Mouse (Mus musculus) stomach, embryonic 14.5 days (tissue): Measurements from ENCODE around the gene Fam19a4. TPM values are rescaled to one million over a fixed set of nuclear protein-coding genes. Genes with fewer than 3 reads are reported as not detected.
A peak's percentile ranks its signal among the peaks of the same experiment; 100 is the strongest.

Experiments used
- ATAC-seq: fragments of 200-750 bp; cut with Nextera tagmentation; 2 replicates; pipeline ENCODE4 v1.8.0; 2017; ENCODE audit warnings: low read depth, moderate TSS enrichment; ENCODE audit not compliant: insufficient number of reproducible peaks, insufficient read depth, low FRiP score
- H3K27ac ChIP-seq: fragments of 300-500 bp; sonication (generic); 2 replicates; pipeline ENCODE4 v1.5.1; 2014; ENCODE audit warnings: mild to moderate bottlenecking, low read length, moderate library complexity, mixed read lengths
- H3K27me3 ChIP-seq: fragments of 300-500 bp; sonication (generic); 2 replicates; pipeline ENCODE4 v1.6.1; 2014; ENCODE audit warnings: low read length, control low read depth, mixed read lengths; ENCODE audit not compliant: control insufficient read depth, insufficient read depth
- H3K36me3 ChIP-seq: fragments of 300-500 bp; sonication (generic); 2 replicates; pipeline ENCODE4 v1.6.1; 2014; ENCODE audit warnings: mild to moderate bottlenecking, control low read depth, low read length, moderate library complexity, mixed read lengths; ENCODE audit not compliant: control insufficient read depth, insufficient read depth
- H3K4me1 ChIP-seq: fragments of 300-500 bp; sonication (generic); 2 replicates; pipeline ENCODE4 v1.6.1; 2014; ENCODE audit warnings: low read length, control low read depth, mixed read lengths; ENCODE audit not compliant: control insufficient read depth, insufficient read depth
- H3K4me2 ChIP-seq: fragments of 300-500 bp; sonication (generic); replicated peaks from 2 replicates; pipeline ENCODE4 v1.6.1; 2014; ENCODE audit warnings: low read depth, low read length, control low read depth
- H3K4me3 ChIP-seq: fragments of 300-500 bp; sonication (generic); 2 replicates; pipeline ENCODE4 v1.5.1; 2014; ENCODE audit warnings: low read depth, low read length, control low read depth
- H3K9ac ChIP-seq: fragments of 300-500 bp; sonication (generic); replicated peaks from 2 replicates; pipeline ENCODE4 v1.6.1; 2014; ENCODE audit warnings: low read depth, mild to moderate bottlenecking, control low read depth, low read length, moderate library complexity, mixed read lengths
- H3K9me3 ChIP-seq: fragments of 300-500 bp; sonication (generic); 2 replicates; pipeline ENCODE4 v1.6.1; 2016; ENCODE audit warnings: low read depth, low read length, control low read depth; ENCODE audit not compliant: control insufficient read depth
- WGBS: fragments of 180-500 bp; shearing (Covaris S2); extraction: QIAGEN DNeasy Blood & Tissue Kit; methylation state at CpG from one replicate; pipeline ENCODE4 v1.1.7; 2014; 5-methylcytosine and 5-hydroxymethylcytosine counted together
- polyA plus RNA-seq: library from polyadenylated mRNA; unstranded; fragments of >200 nt; fragmentation: Nextera tagmentation; extraction: Ambion mirVana; gene quantifications from 2 replicates; pipeline ENCODE4 v1.2.1, GENCODE M21; 2014

The Fam19a4 gene
- polyA plus RNA-seq, result 0.29 TPM in 1 of 2 replicates, not detected in the other

DNA sequence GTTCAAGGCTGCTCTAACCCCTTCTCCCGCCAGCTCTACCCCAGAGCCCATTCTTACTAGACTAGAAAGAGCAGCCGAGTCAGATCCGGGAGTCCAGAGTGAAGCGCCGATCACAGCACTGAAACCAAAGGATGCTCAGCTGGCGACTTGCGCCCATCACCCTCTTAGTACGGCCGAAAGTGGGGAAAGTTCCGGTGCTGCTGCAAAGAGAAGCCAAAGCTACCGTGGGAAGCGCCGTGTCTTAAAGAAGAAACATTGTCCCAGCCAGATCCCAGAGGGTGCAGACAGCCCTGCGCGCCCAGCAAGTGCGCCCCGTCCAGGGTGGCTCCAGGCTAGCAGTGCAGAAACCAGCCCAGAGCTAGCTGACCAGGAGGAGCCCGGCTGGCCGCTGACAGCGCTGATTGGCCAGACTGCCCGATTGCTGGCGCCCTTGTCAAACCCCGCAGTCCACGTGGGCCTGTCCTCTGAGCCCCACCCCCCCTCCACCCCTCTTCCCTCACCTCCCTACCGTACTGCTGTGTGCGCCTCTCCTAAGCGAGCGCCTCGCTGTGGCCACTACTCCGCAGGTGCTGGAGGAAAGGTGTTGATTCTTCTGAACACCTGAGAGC lies at the start of gene Fam19a4:
Fam19a4 (minus strand) TSS at position 340 of the 608 bp plus-strand sequence.
- no peak within 1 kb of the TSS for H3K9ac ChIP-seq

GRCm38 (mm10) chr6:97106777-97107176 lies 46.6 kb upstream of the Fam19a4 start:
- Histone ChIP-seq H3K9me3 (no peaks in the 10 kb centered on the region), H3K27ac (no peak overlapping the region), H3K27me3 (no peaks in the 10 kb centered on the region; the same call in 1 of the 2 replicates), H3K4me3 (no peak overlapping the region), H3K36me3 (no peaks in the 10 kb centered on the region), H3K4me2 (no peak overlapping the region), H3K9ac (no peak overlapping the region), H3K4me1 (no peaks in the 10 kb centered on the region)
- WGBS, result 24% methylated on average over 2 of the region's 2 CpGs
- peak; percentile 59; the same call in 1 of the 2 replicates for ATAC-seq

More for the DNA sequence above, at the start of gene Fam19a4:
- 2% methylated on average over 30 of the region's 30 CpGs for WGBS
- Histone ChIP-seq H3K4me2 (peak within 1 kb of the TSS; percentile 76), H3K36me3 (no peaks in the 10 kb centered on the region), H3K27ac (no peak within 1 kb of the TSS), H3K27me3 (peaks cover 15% of the 10 kb centered on the region), H3K4me3 (peak within 1 kb of the TSS; percentile 39), H3K9me3 (no peaks in the 10 kb centered on the region), H3K4me1 (peaks cover 7% of the 10 kb centered on the region; the same call in 1 of the 2 replicates)
- peak; percentile 92 for ATAC-seq

DNA sequence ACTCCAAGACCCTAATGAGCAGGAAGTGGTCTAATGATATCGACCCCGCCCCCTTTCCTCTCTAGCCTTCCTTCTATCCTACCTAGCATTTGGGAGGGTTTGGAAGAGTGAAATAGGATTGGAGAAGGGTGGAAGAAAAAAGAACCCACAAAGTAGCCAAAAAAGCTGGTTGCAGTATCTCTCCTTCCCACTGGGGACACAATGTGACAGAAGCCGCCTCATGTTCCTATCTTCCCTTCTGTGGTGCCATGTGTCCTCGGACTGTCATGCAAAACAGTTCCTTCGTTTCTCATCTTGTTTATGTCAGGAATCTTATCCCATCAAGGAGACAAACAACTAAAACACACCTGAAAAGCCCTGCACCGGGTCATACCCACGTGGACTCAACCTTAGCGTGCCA lies 45.9 kb upstream of the Fam19a4 start:
- no peak overlapping the region for H3K9ac ChIP-seq
- H3K4me3 ChIP-seq, result no peak overlapping the region
- H3K4me1 ChIP-seq, result no peaks in the 10 kb centered on the region

DNA sequence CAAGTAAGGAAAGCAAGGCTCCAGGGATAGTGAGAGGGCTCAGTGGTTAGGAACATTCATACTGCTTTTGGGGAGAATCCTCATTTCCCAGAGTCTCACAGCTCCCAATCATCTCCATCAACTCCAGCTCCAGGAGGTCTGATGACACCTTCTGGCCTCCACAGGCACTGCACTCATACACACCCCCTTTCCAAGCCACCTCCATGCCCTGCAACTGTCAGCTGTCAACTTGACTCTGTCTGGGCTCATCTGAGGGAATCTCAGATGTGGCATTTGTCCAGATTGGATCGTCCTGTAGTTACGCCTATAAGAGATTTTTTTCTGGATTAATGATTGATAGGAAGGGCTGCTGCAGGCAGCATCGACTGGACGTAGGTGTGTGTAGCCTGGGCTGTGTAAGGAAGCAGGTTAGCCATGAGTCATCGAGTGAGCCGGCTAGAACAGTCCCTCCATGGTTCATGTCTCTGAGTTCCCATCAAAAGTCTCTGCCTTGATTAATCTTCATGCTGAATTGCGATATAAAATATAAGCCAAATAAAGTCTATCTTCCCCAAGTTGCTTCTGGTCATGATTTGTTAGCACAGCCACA lies 44.1 kb upstream of the Fam19a4 start:
- H3K4me3 ChIP-seq, result no peak overlapping the region
- H3K27ac ChIP-seq, result no peak overlapping the region
- H3K27me3 ChIP-seq, result no peaks in the 10 kb centered on the region; the same call in 1 of the 2 replicates
- no peaks in the 10 kb centered on the region for H3K9me3 ChIP-seq
- no peak overlapping the region for H3K4me2 ChIP-seq
- no peaks in the 10 kb centered on the region for H3K36me3 ChIP-seq
- no peak overlapping the region for H3K9ac ChIP-seq
- no peaks in the 10 kb centered on the region for H3K4me1 ChIP-seq
- ATAC-seq, result no peak
- 72% methylated on average over 7 of the region's 7 CpGs for WGBS

More for the DNA sequence above, 45.9 kb upstream of the Fam19a4 start:
- WGBS, result 81% methylated on average over 8 of the region's 8 CpGs
- Histone ChIP-seq H3K27ac (no peak overlapping the region), H3K9me3 (no peaks in the 10 kb centered on the region), H3K36me3 (no peaks in the 10 kb centered on the region), H3K27me3 (no peaks in the 10 kb centered on the region; the same call in 1 of the 2 replicates), H3K4me2 (no peak overlapping the region)
- ATAC-seq, result no peak

DNA sequence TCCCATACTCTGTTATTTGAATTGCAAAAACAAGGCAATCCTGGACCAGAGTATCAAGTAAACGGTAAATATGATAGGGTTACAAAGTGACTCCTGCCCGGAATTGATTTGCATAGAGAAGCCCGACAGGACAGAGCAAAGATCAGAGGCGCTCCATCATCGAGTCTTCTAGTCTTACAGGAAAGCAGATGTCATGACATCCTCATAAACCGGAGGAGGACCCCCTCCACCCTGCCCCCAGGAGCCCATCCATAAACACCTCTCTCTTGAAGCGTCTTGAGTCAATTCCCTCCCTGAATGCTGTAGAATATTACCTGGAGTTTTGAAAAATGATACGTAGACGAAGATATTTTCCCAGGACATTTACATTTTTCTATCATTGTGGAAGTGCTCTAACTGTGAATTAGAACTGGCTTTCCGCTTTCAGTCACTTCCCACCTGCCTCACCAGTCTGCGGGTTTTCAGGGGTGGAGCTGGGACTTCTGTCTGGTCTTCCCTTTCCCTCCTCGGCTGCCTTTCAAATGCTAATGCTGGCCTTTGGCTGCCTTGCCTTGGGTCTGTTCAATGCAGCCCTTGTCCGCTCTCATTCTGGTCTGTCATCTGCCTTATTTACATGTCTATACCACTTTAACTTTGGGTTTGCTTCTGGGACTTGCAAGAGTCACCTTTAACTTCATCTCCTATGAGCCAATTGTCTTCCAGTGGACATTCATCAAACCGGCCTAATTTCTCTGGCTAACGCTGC lies 41.9 kb upstream of the Fam19a4 start:
- Histone ChIP-seq H3K27me3 (no peaks in the 10 kb centered on the region; the same call in 1 of the 2 replicates), H3K4me3 (no peak overlapping the region), H3K27ac (no peak overlapping the region), H3K9me3 (no peaks in the 10 kb centered on the region), H3K9ac (no peak overlapping the region), H3K4me2 (no peak overlapping the region), H3K4me1 (no peaks in the 10 kb centered on the region), H3K36me3 (no peaks in the 10 kb centered on the region)
- no peak for ATAC-seq
- 11% methylated on average over 15 of the region's 15 CpGs for WGBS

DNA sequence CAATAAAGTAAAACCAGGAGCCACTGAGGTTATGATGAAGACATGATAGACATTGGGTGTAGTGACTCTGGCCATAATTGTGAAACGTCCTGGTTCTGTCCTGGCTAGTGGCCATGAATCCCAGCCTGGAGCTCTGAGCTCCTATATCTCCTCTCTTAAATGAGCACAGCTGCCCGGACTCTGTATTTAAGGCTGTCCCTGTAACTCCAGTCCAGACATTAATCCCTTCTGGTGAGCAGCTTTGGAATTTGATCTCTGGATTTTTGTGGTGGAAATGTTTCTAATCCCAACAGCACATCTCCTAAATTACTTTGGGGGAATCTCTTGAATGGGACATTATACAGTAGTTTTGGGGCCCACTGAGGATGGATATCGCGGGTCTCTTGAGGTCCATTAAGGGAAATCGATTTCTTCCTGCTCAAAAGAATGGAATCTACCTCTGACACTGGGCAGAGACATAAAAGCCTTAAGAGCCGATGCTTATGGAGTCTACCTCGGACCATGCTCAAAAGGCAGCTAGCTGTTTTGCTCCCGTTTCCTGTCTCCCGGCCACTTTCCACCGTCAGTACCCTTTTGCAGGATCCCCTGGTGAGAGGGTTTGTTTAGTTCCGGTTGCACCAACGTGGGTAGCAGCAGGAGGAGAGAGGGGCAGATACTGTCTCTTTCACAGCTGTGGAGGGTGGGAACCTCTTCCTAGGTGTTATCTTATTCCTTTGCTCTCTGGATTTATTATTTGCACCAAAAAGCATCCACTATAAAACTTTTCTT lies 41.2 kb upstream of the Fam19a4 start:
- H3K4me1 ChIP-seq, result no peaks in the 10 kb centered on the region
- H3K4me3 ChIP-seq, result no peak overlapping the region
- no peak overlapping the region for H3K4me2 ChIP-seq
- WGBS, result 20% methylated on average over 12 of the region's 12 CpGs
- no peaks in the 10 kb centered on the region; the same call in 1 of the 2 replicates for H3K27me3 ChIP-seq
- no peak overlapping the region for H3K27ac ChIP-seq
- H3K36me3 ChIP-seq, result no peaks in the 10 kb centered on the region
- H3K9me3 ChIP-seq, result no peaks in the 10 kb centered on the region
- no peak for ATAC-seq
- H3K9ac ChIP-seq, result no peak overlapping the region

- Histone ChIP-seq H3K36me3 (no peaks in the 10 kb centered on the region), H3K4me1 (no peaks in the 10 kb centered on the region), H3K27me3 (no peaks in the 10 kb centered on the region), H3K4me2 (no peak overlapping the region), H3K27ac (no peak overlapping the region), H3K4me3 (no peak overlapping the region), H3K9me3 (no peaks in the 10 kb centered on the region), H3K9ac (no peak overlapping the region)
- no peak for ATAC-seq
- WGBS, result 89% methylated on average over 2 of the region's 2 CpGs
Observed at GRCm38 (mm10) chr6:97082336-97082735, 22.1 kb upstream of the Fam19a4 start.

GRCm38 (mm10) chr6:97080016-97080415 lies 19.8 kb upstream of the Fam19a4 start:
- whole genome bisulfite sequencing, result 49% methylated on average over 9 of the region's 9 CpGs
- Histone ChIP-seq H3K27ac (no peak overlapping the region), H3K4me1 (no peaks in the 10 kb centered on the region), H3K4me3 (no peak overlapping the region), H3K36me3 (no peaks in the 10 kb centered on the region), H3K27me3 (no peaks in the 10 kb centered on the region), H3K9me3 (no peaks in the 10 kb centered on the region), H3K9ac (no peak overlapping the region), H3K4me2 (no peak overlapping the region)
- ATAC-seq, result no peak
